Mouse (Mus musculus) G1E-ER4 (cell line): ENCODE measurements around the gene B4galt2. TPM values are rescaled to one million over a fixed set of nuclear protein-coding genes. Genes with fewer than 3 reads are reported as not detected.

ENCODE experiments used
- GATA1 ChIP-seq: IDR thresholded peaks from one replicate; pipeline ENCODE4 v1.8.0; 2012; ENCODE audit warnings: low read length, inconsistent platforms
- polyA plus RNA-seq: library from polyadenylated mRNA; stranded (reverse); fragments of >175 nt; gene quantifications from 2 replicates; pipeline ENCODE4 v1.2.3, GENCODE M21; 2012

The B4galt2 gene
- polyA plus RNA-seq, 1 experiment: not detected

DNA sequence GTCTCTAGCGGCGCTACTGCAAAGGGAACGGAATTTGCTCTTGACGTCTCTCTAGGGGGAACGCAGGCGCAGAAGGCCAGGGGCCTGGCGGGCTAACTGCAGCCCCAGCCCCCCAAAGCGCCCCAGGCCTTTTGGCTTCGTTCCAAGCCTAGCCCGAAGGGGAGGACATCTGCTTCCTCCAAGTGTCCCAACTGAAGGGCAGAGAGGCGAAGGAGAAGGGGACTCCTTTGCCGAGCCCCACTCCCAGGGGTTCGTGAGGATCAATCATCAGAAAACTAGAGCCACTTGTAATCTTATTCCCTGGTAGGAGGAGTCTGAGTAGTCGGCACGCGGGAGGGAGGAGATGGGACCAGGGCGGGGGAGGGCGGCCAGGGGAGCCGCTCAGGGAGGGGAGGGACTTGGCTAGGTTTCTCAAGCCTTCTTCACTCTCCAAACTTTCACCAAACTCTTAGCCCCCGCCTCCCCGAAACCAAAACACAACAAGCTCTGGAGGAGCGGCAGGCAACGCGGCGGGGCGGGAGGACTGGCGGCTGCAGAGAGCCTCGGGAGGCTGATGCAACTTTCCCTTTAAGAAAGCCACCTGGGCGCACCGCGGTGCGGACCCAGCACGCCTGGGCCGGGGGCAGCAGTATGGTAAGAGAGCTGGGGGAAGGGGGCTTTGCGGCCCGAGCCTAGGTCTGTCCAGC lies 48.3 kb downstream of the B4galt2 start:
- no peak for TF ChIP-seq GATA1

DNA sequence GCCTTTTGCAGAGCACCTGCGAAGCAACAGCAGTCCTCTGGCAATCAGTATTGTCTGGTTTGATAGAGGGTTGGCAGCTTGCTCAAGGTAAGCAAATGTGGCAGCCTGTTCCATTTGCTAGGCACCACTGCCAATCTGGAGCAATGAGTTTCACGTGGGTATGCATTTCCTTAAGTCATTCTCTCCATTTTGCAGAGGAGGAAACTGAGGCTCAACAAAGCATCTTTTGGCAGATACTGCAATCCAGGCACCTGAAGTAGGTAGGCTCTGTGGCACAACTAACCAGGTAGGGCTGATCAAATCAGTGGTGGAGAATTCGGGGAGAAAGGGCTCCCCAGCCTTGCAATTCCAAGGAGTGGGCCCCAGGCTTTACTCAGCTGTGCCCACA lies 48.8 kb downstream of the B4galt2 start, which contains the start of gene Slc6a9:
Slc6a9 (plus strand) TSS at position 50 of the 388 bp plus-strand sequence.
- no peak for TF ChIP-seq GATA1

DNA sequence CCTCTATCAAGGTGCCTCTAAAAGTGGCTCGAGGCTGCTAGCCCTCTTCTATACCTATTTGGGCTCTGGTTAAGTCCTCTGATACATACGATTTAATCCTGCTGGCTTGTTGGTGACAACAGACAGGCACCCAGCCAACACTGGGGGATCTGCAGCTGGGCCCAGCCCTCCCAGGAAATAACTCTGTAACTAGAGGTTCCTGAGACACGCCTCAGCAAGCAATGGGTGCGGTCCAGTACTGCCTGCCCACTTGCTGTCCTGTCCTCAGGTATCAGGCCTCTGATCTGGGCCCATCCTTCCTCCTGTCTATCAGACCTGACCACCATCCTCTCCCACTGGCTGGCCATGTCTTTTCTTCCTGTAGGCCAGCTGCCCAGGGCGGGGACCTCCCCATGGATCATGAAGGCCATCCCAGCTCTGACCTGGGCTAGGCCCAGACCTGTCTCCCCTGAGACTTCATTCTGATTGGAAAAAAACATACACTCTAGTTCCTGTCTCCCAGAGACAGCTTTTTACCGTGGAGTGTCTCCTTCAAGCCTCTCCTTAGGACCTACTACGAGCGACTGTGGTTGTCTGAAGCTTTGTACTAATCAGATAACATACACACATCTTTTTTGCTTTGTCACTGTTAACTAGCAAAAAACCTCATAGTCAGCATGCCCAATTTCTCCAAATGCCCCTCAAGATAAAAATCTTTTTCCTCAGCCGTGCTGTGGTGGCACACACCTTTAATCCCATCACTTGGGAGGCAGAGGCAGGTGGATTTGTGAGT lies 51.2 kb downstream of the B4galt2 start:
- TF ChIP-seq GATA1: no peak

DNA sequence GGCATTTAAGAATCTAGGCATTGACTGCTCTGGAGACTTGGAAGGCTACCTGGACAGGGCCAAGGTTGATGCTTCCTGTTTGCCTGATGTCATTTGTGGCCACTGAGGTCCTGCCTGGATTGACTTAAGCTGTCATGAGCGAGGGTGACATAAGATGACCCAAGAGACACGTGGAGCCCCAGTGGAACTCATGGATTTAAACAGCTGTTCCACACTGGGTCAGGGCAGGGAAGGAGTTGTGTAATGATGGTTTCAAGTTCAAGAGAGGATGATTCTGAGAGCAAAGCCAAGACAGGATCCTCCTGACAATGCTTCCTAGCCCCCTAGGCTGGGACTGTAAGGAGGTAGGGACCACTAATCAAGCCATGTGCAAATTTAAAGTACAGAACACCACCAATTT lies 51.8 kb downstream of the B4galt2 start:
- no peak for TF ChIP-seq GATA1

DNA sequence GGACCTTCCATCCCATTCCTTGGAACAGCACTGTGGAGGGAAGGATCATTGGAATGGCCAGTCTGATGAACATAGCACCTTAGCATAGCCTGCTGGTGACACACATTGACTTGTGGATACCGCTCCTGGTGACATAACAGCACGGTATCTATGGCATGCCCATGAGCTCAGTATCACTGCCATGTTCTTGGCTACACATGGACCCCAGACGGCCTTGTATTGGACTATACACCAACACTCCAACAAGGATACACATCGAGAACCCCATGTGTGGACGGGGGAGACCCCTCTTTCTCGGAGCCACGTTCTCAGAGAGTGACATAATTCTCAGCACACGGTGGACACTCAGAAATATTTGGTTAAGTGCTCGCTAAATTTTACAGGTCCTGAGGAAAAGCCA lies 52.5 kb downstream of the B4galt2 start:
- TF ChIP-seq GATA1: no peak

DNA sequence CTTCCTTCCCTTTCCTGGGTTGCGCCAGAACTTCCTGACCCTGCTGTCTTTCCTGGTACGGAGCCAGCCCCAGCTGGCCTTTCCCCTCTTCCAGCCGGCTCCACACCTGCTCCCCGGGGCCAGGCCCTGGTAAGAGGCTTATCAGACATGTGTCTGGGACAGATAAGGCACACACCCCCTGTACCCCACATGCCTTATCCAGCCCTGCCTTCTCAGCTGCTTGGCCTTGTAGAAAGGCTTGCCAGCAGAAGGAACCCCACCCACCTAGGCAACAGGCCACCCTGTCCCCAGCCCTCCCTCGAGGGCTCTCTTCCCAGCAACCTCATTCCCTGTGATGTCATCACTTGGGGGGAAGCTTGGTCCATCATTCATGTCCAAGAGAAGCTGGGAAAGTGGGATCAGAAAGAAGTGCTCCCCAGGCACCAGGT lies 53.1 kb downstream of the B4galt2 start:
- peak; percentile 93 for TF ChIP-seq GATA1

DNA sequence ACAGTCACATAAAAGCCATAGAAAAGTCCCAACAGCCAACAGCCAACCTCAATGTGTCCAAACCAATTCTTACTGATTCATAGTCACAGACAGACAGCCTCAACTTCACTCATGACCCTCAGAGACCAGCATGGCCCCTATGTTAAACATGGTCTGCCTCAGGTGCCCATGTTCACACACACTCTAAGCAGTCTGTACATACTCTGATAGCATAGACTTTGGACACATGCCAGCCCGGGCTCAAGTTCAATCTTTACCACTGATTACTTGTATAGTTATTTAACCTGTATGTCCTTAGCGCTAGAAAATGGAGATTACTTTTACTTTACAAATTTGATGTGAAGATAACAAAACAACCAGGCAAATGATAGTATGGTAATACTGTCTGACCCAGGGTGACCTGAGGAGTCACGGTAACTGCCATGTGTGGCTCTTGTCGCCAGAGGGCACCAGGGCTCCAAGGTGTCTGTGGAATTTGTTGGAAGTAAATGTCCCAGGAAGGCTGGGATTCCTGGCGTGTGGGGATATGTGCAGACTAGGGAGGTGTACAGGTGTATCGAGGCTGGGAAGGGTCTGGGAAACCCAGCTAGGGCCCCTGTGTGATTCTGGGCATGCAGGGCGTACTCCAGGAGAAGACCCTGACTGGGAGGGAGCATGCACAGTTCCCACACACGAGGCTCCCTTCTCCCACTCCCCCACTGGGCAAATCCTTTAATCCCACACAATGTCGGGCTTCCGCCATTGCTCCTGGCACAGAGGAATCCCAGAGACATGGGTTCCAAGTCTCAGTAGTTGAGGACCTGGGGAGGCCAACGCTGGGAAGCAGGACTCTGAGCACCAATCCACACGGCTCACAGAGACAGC lies 53.8 kb downstream of the B4galt2 start:
- no peak for TF ChIP-seq GATA1

DNA sequence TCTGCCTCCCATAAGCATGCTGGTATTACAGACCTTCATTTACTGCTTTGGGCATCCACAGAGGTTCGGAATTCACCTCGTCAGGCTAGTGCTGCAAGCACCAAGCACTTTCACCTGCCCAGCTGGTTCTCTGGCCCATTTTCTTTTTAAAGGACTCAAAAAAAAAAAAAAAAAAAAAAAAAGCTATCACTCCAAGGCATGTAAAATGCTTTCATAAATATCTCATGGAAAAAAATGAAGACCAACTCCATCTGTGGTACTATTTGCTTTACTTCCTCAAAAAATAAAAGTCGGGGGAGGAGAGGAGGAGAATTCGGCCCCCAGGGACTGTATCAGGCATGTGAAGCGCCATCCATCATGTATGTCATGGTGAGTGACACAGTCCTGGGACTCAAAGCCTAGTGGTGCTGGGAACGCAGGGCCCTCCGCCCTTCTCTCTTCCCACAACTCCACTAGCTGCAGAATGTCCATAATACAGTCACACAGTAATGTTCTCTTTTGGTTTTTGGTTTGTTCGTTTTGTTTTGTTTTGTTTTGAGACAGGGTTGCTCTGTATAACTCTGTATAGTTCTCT lies 54.6 kb downstream of the B4galt2 start:
- no peak for TF ChIP-seq GATA1

Other genes with a start within 250 kb of the B4galt2 start
- gene Dmap1, start 201.2 kb downstream of the B4galt2 start, polyA plus RNA-seq: 35.1 and 41.2 TPM in 2 replicates
- gene Gm12845, start 159.1 kb downstream of the B4galt2 start, polyA plus RNA-seq: not detected in 2 replicates
- gene Klf17, start 117.8 kb downstream of the B4galt2 start, polyA plus RNA-seq: not detected in 2 replicates
- 14.1 and 15.4 TPM in 2 replicates for gene Slc6a9, start 49.0 kb downstream of the B4galt2 start, polyA plus RNA-seq
- 0.12 TPM in 1 of 2 replicates, not detected in the other for gene Ccdc24, start 10.9 kb downstream of the B4galt2 start, polyA plus RNA-seq
- gene Atp6v0b, start 3.8 kb upstream of the B4galt2 start, polyA plus RNA-seq: 124 and 254 TPM in 2 replicates
- 20.0 and 23.4 TPM in 2 replicates for gene Dph2, start 8.5 kb upstream of the B4galt2 start, polyA plus RNA-seq
- 32.2 and 39.9 TPM in 2 replicates for gene Ipo13, start 31.5 kb upstream of the B4galt2 start, polyA plus RNA-seq
- 0.06 and 0.13 TPM in 2 replicates for gene Artn, start 46.3 kb upstream of the B4galt2 start, polyA plus RNA-seq